Comparison of ENCODE assay signal across 24 mouse cellular contexts in genomic region chr7:94734741-94735140, GRCm38 (mm10).
"Had no signal": no experiment of that assay in that cellular context is flagged by ENCODE, and none has a peak within 500 bp of the region (broad histone marks: within the 10 kb centered on the region; RNA-seq: fewer than 3 reads in every experiment).

No protein-coding gene starts in this region.

- H3K27ac ChIP-seq: limb, embryonic 12.5 days; limb, embryonic 15.5 days; liver, embryonic 14.5 days; macrophage; midbrain, embryonic 10.5 days; midbrain, embryonic 13.5 days; neural tube, embryonic 12.5 days; neural tube, embryonic 15.5 days; stomach, embryonic 15.5 days had no signal

- H3K4me3 ChIP-seq: limb, embryonic 12.5 days; limb, embryonic 15.5 days; midbrain, embryonic 10.5 days; midbrain, embryonic 13.5 days; myocyte; neural tube, embryonic 12.5 days; neural tube, embryonic 15.5 days; stomach, embryonic 15.5 days had no signal

- ATAC-seq: liver, postnatal 0 days; lung, postnatal 0 days; midbrain, embryonic 13.5 days; midbrain, embryonic 16.5 days had no signal

- H3K9me3 ChIP-seq: limb, embryonic 12.5 days; limb, embryonic 15.5 days; midbrain, embryonic 10.5 days; midbrain, embryonic 13.5 days; neural tube, embryonic 12.5 days; neural tube, embryonic 15.5 days; stomach, embryonic 15.5 days had no signal

- DNase-seq: kidney, adult 2 months; kidney, postnatal 14 days; kidney, postnatal 4 days; left cerebral cortex, postnatal 4 days; liver, postnatal 0 days; lung, embryonic 14.5 days; right cerebral cortex, adult 18-20 months; right cerebral cortex, postnatal 14 days; right cerebral cortex, postnatal 4 days; spleen, adult 18-20 months; thymus, postnatal 25 days had no signal

- H3K36me3 ChIP-seq: limb, embryonic 12.5 days; limb, embryonic 15.5 days; midbrain, embryonic 10.5 days; midbrain, embryonic 13.5 days; neural tube, embryonic 12.5 days; neural tube, embryonic 15.5 days; stomach, embryonic 15.5 days had no signal

- H3K4me2 ChIP-seq: limb, embryonic 12.5 days; limb, embryonic 15.5 days; liver, embryonic 11.5 days; lung, embryonic 14.5 days; midbrain, embryonic 13.5 days; neural tube, embryonic 12.5 days; neural tube, embryonic 15.5 days; stomach, embryonic 15.5 days had no signal

- H3K4me1 ChIP-seq: limb, embryonic 12.5 days; limb, embryonic 15.5 days; midbrain, embryonic 10.5 days; neural tube, embryonic 12.5 days; neural tube, embryonic 15.5 days; stomach, embryonic 15.5 days had no signal

- H3K9ac ChIP-seq: limb, embryonic 12.5 days; limb, embryonic 15.5 days; liver, embryonic 14.5 days; liver, postnatal 0 days; lung, embryonic 14.5 days; midbrain, embryonic 13.5 days; neural tube, embryonic 12.5 days; neural tube, embryonic 15.5 days; stomach, embryonic 15.5 days had no signal

- H3K27me3 ChIP-seq: limb, embryonic 12.5 days; limb, embryonic 15.5 days; midbrain, embryonic 13.5 days; neural tube, embryonic 12.5 days; neural tube, embryonic 15.5 days; stomach, embryonic 15.5 days had no signal
